Mouse (Mus musculus): ENCODE results near the gene Vmn2r92.

GRCm38 (mm10) chr17:18231996-18232395, 80.3 kb downstream of the Vmn2r92 start:
- TF ChIP-seq POLR2A (IDR thresholded peaks at IDR 0.05; ENCODE audit: extremely low read depth, insufficient read depth, low read length) (no peak), CTCF (IDR thresholded peaks at IDR 0.05; ENCODE audit: extremely low read depth, insufficient read depth, low read length) (no peak)
